Mouse (Mus musculus) lung, adult 2 months (tissue): ENCODE results near the gene Rab1b. TPM values are rescaled to one million over a fixed set of nuclear protein-coding genes. Genes with fewer than 3 reads are reported as not detected.

Experiments used
- DNase-seq: peaks from one replicate; pipeline ENCODE4 v3.0.0; 2022
- H3K4me1 ChIP-seq: fragments of 200-500 bp; 2 replicates; pipeline ENCODE4 v1.6.1; 2011; ENCODE audit warnings: low read length; ENCODE audit not compliant: control insufficient read depth, insufficient read depth
- H3K4me3 ChIP-seq: fragments of 200-500 bp; replicated peaks from 2 replicates; pipeline ENCODE3; 2011; ENCODE audit warnings: low read depth, mild to moderate bottlenecking, control low read depth, low read length; ENCODE audit errors: extremely low read depth
- CTCF ChIP-seq: fragments of 200-500 bp; IDR thresholded peaks from 2 replicates; pipeline ENCODE4 v1.5.1; 2011; ENCODE audit warnings: mild to moderate bottlenecking, low read length, control low read depth; ENCODE audit not compliant: insufficient read depth
- POLR2A ChIP-seq: fragments of 200-500 bp; IDR thresholded peaks from 2 replicates; pipeline ENCODE4 v1.6.1; 2011; ENCODE audit warnings: low read depth, mild to moderate bottlenecking, control low read depth, low read length, borderline replicate concordance; ENCODE audit errors: extremely low read depth
- WGBS: fragments of 180-500 bp; shearing (Covaris S2); methylation state at CpG from one replicate; pipeline ENCODE4 v1.1.7; 2018; 5-methylcytosine and 5-hydroxymethylcytosine counted together
- polyA plus RNA-seq: library from polyadenylated mRNA; depleted of rRNA; stranded (reverse); fragments of >200 nt; gene quantifications from 2 replicates; pipeline ENCODE4 v1.2.3, GENCODE M21; 2012

Gene Rab1b
- polyA plus RNA-seq, 1 experiment: 213 TPM

DNA sequence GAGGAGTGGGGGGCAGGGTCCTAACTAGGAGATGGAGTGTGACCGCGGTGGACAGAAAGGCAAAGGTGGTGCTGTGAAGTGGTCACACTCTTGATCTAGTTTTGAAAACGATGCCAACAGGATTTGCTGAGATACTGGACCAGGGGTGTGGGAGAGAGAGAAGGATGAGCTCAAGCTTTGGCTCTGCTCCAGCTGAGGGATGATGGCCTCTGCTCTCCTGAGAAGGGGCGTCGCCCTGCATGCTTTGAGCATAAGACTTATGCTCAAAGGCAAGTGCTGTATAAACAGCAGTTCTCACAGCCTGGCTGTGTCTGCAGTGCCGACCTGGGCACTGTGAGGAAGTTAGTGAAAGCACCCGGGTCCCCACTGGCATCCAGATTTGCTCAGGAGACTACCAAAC, 41.8 kb downstream of the Rab1b start:
- TF ChIP-seq CTCF: no peak
- TF ChIP-seq POLR2A: no peak
- 35% methylated on average over 7 of the region's 7 CpGs for WGBS
- no peak for DNase-seq
- Histone ChIP-seq H3K4me3 (no peak overlapping the region), H3K4me1 (peaks cover 11% of the 10 kb centered on the region)

DNA sequence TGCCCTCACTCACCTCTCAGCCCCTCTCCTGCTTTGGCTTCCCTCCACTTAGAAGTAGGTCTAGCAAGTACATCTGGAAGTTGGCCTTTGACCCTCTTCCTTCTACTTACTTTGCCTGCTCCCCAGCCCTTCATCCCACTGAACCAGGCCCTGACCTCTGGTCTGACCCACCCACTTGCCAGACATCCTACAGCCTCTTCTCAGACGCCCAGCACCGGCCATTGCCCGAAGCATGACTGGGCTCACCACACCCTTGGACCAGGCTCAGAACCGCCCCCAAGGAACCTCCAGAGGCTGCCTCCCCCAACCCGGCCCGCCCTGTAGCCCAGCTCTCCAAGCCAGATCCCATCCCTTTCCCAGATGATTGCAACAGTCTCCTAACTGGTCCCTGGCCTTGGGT, 44.4 kb downstream of the Rab1b start:
- no peak for TF ChIP-seq POLR2A
- no peak for TF ChIP-seq CTCF
- Histone ChIP-seq H3K4me1 (peaks cover 12% of the 10 kb centered on the region), H3K4me3 (no peak overlapping the region)
- DNase-seq: no peak
- 77% methylated on average over 6 of the region's 6 CpGs for whole genome bisulfite sequencing

DNA sequence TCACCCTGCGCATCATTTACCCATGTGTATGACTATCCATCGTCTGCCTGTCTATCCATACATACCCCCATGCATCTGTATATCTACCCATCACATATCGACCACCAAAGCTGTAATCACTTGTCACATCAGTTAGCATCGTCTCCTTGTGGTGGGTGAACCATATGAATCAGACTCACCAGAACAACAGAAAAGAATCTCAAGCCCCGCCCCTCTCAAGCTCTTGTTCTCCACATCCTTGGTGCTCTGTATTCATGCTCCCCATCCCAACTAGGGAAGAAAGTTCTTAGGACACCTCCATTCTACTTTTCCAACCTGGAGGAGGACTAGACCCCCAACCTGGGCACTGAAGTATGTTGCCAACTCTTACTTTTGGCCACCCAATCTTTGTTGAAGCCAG, 44.8 kb downstream of the Rab1b start:
- no peak overlapping the region for H3K4me3 ChIP-seq
- DNase-seq: no peak
- peaks cover 8% of the 10 kb centered on the region for H3K4me1 ChIP-seq
- WGBS: 84% methylated on average over 5 of the region's 5 CpGs
- TF ChIP-seq CTCF (no peak), POLR2A (no peak)

DNA sequence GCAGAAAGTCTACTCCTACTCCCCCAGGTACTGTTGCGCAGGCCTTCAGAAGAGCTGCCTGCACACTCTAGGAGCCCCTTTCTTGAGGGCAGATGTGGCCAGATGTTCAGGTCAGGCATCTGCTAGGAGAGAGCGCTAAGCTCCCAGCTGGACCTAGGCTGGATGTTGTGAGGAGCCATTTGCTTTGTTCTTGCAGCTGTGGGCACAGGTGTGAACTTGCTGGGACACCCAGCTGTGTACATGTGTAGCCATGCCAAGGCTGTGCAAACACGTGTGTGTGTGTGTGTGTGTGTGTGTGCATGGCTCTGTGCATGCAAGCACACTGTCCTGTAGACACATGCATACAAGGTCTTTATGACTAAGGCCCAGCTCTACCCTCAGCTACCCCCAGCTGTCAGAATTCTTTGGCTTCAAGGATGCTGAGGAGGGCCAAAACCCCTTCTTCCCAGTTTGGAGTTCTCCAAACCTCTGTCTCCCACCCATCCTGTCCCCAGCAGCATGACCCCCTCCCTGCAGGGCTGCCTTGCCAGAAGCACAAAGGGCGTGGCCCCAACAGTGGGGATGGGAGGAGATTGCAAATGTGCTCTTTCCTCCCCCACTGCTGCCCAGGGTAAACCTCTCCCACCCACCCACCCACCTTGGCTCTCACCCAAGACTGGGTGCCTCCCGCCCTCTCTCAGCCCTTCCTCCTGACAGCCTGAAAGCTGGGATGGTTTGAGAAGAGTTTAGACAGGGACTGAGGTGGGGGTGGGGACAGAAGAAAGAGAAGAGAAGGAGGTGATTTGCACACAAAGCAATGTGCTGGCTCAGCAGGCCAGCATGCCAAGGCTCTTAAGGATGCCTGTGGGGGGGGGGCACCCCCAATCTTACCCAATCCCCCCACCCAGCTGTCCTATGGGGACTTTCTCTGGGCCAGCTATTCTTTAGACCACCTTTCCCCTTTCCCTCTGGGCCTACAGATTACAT, 46.2 kb downstream of the Rab1b start:
- DNase-seq: no peak
- TF ChIP-seq POLR2A: no peak
- TF ChIP-seq CTCF: no peak
- H3K4me1 ChIP-seq: peaks cover 7% of the 10 kb centered on the region; the same call in 1 of the 2 replicates
- no peak overlapping the region for H3K4me3 ChIP-seq
- 45% methylated on average over 5 of the region's 5 CpGs for WGBS

DNA sequence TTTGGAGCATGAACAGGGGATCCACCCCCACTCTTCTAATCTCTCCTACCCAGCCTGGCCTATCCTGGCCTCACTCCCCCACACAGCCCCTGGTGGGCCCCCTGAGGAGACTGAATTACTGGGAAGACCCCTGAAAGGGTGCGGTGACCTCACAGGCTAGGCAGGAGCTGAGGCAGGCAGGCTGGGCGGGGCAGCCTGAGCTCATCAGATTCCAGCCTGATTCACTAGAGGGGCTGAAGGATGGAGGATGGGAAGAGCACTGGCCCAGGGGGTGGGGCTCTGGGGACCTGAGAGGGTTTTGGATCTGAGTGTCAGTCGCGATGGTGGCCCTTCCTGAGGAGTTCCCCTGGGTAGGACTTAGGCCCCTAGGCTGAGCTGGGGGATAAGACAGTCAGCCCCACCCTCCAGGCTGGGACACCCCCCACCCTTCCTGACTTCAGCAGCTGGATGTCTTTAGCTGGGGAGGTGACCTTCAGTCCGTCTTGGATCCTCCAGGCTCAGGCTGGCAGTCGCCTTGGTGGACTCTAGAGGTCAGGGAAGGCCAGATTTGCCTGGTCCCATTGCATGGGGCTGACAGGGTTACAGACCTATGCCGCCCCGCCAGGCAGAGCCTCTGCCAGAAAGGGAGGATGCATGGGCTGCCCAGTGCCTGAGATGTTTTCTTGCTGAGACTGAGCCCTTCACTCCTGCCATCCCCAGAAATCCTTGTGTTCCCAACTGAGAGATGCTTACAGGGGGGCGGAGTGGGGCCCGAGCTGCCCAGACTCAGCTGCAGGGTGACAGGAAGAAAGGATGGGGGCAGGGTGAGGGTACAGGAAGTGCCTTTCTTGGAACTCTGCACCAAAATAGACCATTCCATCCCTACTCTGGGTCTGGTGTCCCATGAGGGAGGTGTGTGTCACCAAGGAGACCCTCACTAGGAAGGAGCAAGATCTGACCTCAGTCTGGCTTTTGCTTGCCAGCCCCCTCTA, 47.8 kb downstream of the Rab1b start:
- WGBS: 20% methylated on average over 10 of the region's 10 CpGs
- TF ChIP-seq POLR2A: no peak
- TF ChIP-seq CTCF: no peak
- Histone ChIP-seq H3K4me3 (no peak overlapping the region), H3K4me1 (peaks cover 7% of the 10 kb centered on the region; the same call in 1 of the 2 replicates)
- DNase-seq: no peak

- H3K4me3 ChIP-seq: no peak overlapping the region
- no peak for DNase-seq
- WGBS: 26% methylated on average over 16 of the region's 16 CpGs
- peaks cover 7% of the 10 kb centered on the region; the same call in 1 of the 2 replicates for H3K4me1 ChIP-seq
- no peak for TF ChIP-seq POLR2A
- no peak for TF ChIP-seq CTCF
Observed at GRCm38 (mm10) chr19:5057876-5058775, 48.7 kb downstream of the Rab1b start.

GRCm38 (mm10) chr19:5056251-5056650, 50.6 kb downstream of the Rab1b start:
- TF ChIP-seq CTCF (peak; percentile 69), POLR2A (no peak)
- Histone ChIP-seq H3K4me3 (no peak overlapping the region), H3K4me1 (peaks cover 7% of the 10 kb centered on the region; the same call in 1 of the 2 replicates)
- 23% methylated on average over 6 of the region's 6 CpGs for WGBS
- DNase-seq: no peak

GRCm38 (mm10) chr19:5053909-5054308, 53.0 kb downstream of the Rab1b start:
- no peak overlapping the region for H3K4me3 ChIP-seq
- peaks cover 10% of the 10 kb centered on the region for H3K4me1 ChIP-seq
- TF ChIP-seq CTCF (peak; percentile 54), POLR2A (no peak)
- peak; percentile 57 for DNase-seq
- 47% methylated on average over 9 of the region's 9 CpGs for WGBS
